Mouse (Mus musculus): ENCODE measurements at regions not wholly inside any gene's neighbourhood (a gene's known extent, or its start where the extent isn't known, plus 50 kb on each side); places are given as distances from the start of the nearest gene placed in this dataset.

DNA sequence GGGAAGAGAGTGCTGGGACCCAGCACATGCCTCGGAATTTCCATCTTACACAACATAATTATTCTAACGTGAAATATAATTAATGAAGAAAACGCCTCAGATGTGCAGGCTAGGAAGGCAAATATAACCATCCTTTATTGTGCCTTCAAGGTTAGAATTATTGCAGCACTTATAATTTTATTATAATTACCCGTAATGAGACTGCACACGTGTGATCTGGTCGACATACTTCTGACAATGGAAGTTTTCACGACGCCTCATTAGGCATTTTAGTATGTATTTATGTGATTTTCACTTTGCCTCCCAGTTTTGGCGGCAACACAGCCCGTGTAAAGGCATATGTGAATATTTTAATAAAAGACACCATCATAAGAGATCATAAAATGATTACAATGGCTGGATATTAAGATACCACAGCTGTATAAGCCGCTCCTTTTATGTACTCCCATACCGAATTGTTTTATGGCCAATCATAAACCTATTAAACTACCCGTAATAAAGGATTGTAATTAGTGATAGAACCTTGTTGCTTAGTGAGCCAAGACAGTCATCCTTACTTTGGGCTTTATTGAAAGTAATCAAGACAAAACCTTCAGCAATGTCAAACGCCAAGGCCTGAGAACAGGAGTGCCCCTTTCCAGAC lies 281.6 kb upstream of the Irx2 start:
- DNase-seq (ENCODE audit: low spot score in 2 of 2) = no peak

DNA sequence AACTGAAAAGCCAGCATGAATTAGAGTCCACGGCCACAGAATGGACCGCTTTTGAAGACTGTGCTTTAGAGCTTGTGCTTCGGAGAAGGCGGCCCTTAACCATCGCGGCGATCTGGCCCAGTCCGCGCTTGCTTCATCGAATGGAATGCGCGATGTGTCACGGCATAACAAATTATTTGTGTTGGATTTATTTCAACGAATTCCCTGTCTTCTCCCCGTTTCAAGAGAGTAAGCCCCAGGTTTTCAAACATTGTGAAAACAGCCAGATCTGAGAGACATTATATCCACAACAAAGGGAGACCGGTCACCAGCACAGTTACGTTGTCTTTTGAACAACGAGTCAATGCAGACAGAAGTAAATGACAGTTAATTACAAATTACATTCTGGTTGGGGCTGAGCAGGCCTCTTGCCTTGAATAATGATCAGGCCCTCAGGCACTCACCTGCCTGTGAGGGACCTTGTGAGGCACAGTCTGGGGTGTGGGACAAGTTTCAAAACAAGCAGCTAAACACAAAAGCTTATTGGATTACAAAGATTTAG lies 275.9 kb upstream of the Irx2 start:
- DNase-seq (ENCODE audit: low spot score in 2 of 2) = no peak

GRCm38 (mm10) chr13:72355297-72355696 lies 273.3 kb upstream of the Irx2 start:
- DNase-seq (ENCODE audit: low spot score in 2 of 2) = no peak

GRCm38 (mm10) chr13:72355821-72356220 lies 272.8 kb upstream of the Irx2 start:
- DNase-seq (ENCODE audit: low spot score in 2 of 2) = no peak

GRCm38 (mm10) chr13:72358243-72358904 lies 270.2 kb upstream of the Irx2 start:
- DNase-seq (ENCODE audit: low spot score in 2 of 2) = no peak

DNA sequence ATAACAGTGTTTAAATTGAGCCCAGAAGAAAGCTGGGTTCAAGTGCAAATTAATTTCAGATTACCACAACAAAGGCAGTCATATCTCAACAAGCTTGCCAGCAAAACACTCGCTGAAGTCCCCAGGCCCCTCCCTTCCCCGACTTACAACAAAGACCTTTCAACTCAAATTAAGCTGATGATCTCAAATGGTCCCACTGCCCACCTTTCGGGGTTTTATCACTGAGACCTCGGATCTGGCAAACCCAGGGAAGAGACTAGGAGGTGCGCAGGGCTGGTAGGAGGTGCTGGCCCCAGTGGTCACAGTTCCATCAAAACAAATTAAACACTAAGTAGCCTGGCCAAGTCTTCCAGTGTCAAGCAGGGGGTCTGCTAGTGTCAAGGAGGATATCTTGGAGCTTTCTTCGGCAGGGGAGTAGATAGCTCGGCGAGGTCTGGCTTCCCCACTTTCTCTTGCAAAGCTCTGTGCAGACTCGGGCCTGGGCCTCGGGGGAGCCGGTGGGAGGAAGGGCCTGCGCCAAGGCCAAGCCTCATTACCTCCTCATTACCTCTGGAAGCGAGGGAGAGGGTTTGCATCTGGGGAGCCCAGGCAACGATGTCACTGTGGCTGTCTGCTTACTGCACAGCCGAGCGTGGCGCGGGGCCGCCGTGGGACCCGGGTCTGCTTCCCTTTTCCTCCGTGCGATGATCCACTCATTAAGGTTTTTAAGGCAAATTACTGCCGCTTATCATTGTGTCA lies 262.9 kb upstream of the Irx2 start:
- DNase-seq (ENCODE audit: low spot score in 2 of 2) = no peak

GRCm38 (mm10) chr13:72366281-72366680 lies 262.3 kb upstream of the Irx2 start:
- no peak for DNase-seq (ENCODE audit: low spot score in 2 of 2)

DNA sequence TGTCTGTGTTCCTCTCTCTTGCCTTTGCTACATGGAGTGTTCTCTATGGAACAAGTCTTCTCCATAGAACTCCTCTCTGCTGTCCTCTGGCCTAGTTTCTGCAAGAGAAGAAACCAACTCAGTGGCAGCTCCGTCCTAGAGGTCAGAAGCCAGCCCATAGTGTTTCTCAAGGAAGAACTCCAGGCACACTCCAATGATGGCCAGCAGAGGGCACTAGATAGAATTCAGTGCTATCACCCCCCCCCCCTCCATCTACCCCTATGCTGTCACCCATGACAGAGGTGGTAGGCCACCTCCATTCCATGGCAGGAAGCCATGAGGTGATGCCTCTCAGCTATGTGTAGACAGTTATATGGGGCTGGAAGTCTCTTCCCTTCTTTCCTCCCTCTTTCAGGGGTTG lies 258.5 kb upstream of the Irx2 start:
- no peak for DNase-seq (ENCODE audit: low spot score in 2 of 2)

DNA sequence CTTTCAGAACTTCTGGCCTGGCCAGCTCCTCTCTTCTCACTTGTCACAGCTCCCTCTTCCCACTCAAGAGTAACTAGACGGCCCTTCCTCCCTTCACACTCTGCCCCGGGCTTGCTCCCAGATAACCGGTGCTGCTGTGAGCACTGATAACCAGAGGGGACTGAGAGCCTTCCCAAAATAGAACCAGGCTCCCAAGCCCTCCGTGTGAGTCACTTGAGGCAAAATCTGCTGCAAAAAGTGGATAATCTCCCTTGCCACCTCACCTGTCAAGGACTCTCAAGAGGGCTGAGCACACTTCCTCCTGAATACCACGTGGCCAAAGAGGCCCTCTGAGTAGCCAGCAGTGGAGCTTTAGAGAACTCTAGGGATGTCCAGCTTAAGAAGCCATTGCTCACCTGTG lies 257.6 kb upstream of the Irx2 start:
- DNase-seq (ENCODE audit: low spot score in 2 of 2) = no peak

GRCm38 (mm10) chr13:72393366-72393765 lies 235.3 kb upstream of the Irx2 start:
- no peak for DNase-seq (ENCODE audit: low spot score in 2 of 2)

DNA sequence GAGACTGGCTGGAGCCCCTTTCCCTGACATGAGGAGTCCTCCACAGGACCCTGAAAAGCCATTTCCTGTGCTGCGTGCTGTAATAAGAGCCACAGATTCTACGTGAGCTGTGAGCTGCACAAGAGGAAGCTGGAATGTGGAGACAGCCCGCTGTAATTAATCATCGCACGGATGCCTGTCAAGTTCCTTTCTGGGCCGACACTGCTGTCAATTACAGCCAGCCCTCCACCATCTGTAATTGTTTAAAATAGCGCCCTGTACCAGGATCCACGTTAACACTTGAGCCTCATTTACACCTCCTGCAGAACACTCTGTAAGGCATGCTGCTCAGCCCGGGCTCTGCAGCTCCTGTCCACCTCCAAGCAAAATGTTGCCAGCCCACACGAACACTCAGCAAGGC lies 227.9 kb upstream of the Irx2 start:
- peak; percentile 62 to 80 for DNase-seq (ENCODE audit: low spot score in 2 of 2)

GRCm38 (mm10) chr13:72409238-72409965 lies 219.2 kb upstream of the Irx2 start:
- no peak for DNase-seq (ENCODE audit: low spot score in 2 of 2)

- DNase-seq (ENCODE audit: low spot score in 2 of 2) = no peak
Observed at GRCm38 (mm10) chr13:72412656-72413055, 216.0 kb upstream of the Irx2 start.

- no peak for DNase-seq (ENCODE audit: low spot score in 2 of 2)
Observed at GRCm38 (mm10) chr13:72416981-72417380, 211.6 kb upstream of the Irx2 start.

- DNase-seq (ENCODE audit: low spot score in 2 of 2) = no peak
Observed at GRCm38 (mm10) chr13:72417816-72418215, 210.8 kb upstream of the Irx2 start.

GRCm38 (mm10) chr13:72418285-72418684 lies 210.3 kb upstream of the Irx2 start:
- no peak for DNase-seq (ENCODE audit: low spot score in 2 of 2)

DNA sequence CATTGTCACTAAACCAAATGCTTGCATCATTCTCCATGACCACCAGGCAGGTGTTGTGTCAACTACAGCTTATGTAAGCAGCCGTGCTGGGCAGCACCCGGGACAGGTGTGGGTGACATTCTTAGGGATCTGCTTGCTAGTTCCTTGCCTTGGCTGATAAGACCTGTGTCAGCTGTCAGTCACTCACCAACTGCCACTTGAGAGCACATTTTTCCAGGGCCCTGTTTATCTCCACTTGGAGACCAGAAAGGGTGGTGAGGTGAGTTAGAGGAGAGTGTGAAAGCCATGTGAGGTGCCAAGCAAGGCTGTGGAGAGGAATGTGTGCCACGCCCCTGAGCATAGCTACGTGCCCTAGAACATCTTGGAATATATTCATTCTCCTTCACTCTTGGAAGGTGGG lies 209.1 kb upstream of the Irx2 start:
- no peak for DNase-seq (ENCODE audit: low spot score in 2 of 2)

- DNase-seq (ENCODE audit: low spot score in 2 of 2) = no peak
Observed at GRCm38 (mm10) chr13:72425917-72426316, 202.7 kb upstream of the Irx2 start.

- no peak for DNase-seq (ENCODE audit: low spot score in 2 of 2)
Observed at GRCm38 (mm10) chr13:72445336-72445735, 183.3 kb upstream of the Irx2 start.

DNA sequence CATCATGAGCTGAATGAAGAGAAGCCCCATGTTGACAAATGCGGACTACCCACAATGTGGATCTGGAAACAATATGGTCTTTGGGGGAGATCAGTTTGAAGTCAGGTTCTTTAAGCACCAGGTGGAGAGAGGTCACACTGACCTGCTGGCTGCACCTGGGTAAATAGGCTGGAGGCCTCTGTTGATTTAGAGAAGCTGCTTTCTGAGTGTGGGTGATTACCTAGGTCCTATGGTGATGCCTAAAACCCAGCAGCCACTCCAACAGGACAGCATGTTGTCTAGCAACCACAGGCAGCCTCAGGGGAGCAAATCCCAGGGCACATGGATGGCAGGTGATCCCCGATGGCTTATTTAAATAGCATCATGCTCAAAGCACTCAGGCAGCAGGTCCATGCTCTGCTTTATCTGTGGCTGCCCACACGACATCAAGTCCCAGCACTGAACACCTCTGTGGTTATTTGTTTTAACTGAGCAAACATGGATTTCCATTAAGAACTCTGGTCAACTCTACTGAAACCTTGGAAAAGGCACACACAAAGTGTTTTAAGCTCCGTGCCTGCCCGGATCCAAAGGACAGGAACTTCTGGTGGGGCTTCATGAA lies 180.1 kb upstream of the Irx2 start:
- no peak for DNase-seq (ENCODE audit: low spot score in 2 of 2)

GRCm38 (mm10) chr13:72495353-72495752 lies 133.3 kb upstream of the Irx2 start:
- DNase-seq (ENCODE audit: low spot score in 2 of 2) = no peak
